Mouse (Mus musculus): ENCODE measurements around the gene Dock4.
"Not testable (repeated sequence)": the region's sequence is repeated elsewhere in the genome, so short reads cannot be mapped to it uniquely, and the experiment has no call there.

Gene Dock4

DNA sequence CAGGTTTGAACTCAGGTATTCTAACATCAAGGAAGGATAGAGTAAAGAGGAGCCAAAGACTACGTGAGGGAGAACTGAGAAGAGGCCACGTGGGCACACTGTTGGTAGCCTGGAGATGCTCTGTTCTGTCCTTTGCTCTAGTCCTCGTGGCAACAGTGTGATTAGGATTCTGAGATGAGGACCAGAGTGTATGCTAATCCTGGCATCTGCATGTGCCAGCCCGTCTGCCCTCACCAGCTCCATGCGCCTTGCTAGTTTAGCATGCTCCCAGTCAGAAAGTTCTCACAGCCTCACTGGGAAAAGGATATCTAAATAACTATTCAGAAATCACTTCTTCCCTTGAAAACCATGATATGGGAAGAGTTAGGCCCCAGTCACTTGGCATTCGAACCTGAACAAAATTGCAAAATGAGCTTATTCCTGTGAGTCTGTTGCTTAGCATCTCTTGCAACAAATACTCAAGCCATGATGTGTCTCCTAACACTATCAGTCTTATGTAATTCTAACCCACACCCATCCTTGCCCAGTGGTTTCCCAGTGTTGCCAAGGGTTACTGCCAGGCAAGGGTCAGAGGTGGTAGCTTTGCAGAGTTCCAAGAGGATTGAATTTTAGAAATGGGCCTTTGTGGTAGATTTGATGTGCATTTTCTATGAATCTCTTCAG, 372.4 kb downstream of the Dock4 start:
- DNase-seq (ENCODE audit: low spot score in 2 of 2): peak in 1 of 2 experiments; percentile 12

DNA sequence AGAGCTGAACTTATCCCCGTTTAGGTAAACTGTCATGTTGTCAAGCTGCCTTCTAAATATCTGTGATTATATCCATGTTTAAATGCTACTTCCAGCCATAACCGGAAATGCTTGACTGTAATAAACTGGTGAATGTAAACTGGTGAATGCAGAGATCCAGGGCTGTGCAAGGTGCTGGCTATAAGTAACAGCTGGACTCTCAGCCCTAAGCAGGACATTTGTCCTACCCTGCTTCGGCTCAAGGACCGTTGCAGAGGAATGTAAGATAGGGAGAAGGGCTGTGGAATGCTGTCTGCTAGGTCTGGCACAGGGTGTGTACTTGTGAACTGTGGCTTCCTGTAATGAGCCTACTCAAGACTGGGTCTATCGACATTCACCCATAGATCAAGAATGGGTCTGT, 377.9 kb downstream of the Dock4 start:
- no peak for DNase-seq (ENCODE audit: low spot score in 2 of 2)

DNA sequence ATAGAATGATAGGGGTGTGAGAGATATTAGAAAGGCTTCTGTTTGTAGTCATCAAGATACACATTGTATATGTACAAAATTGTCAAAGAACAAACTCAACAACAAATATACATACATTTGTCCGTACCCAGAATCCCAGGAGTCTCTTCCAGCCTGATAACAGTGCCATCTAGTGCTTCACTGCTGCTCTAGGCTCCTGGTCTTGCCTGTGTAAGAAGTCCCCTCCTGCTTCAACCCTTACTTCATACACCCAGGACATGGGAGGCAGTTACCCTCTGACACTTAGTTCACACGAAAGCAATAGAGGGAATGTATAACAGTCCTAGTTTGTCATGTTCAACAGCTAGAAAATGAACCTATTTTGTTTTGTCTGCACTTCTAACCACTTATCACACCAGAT, 378.5 kb downstream of the Dock4 start:
- no peak for DNase-seq (ENCODE audit: low spot score in 2 of 2)

DNA sequence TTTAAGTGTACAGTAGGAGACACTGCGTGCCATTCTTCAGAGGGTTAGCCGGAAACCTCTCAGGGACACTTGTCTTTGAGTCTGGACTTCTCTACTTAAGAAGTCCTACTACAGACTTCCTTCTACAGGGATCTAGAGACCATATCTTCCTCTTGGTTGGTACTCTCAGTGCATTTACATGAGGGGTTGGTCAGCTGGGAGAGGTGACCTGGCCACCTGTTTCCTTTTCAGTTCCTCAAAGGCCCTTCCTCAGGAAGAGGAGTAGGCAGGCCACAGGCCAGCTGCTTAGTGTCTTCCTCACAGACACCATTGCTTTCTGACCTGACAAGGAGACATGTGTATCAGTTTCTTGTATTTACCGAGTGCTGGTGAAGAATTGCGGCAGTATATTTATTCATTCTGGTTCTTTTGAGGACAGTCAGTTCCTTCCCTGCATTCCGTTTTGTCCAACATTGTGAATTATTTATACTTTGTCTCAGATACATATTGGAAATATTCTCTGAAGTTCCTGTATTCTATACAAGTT, 380.2 kb downstream of the Dock4 start:
- DNase-seq (ENCODE audit: low spot score in 2 of 2): no peak

DNA sequence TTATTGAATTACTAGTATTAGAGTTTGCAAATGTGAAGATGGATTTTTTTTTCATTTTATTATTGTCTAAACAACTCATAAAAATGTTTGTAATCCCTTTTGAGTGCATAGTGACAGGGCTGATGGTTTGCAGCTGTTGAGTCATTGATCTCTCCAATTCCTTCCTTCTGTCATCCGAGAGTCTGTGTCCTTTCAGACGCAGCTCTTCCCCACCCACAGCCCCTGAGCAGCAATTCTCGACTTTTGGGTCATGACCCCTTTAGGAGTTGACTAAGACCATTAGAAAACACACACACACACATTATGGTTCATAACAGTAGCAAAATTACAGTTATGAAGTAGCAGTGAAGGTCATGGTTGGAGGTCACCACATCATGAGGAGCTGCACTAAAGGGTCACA, 380.7 kb downstream of the Dock4 start:
- no peak for DNase-seq (ENCODE audit: low spot score in 2 of 2)

DNA sequence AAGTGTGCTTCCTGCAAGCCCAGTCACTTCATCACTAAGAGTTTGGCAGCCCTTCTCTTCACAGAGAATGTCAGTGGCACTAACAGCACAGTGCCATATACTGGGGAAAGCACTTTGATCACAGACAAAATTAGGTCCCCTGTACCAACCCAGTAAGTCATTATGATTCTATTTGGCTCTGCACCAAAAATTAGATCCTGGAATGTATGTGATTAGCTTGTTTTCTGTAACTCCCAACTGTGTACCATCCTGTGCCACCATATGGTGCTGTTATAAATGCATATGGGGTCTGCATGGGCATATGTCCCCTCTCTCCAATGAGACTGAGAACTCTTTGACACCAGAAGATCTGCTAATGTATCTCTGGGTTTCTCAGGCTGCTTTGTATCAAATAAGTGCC, 382.3 kb downstream of the Dock4 start:
- DNase-seq (ENCODE audit: low spot score in 2 of 2): no peak

DNA sequence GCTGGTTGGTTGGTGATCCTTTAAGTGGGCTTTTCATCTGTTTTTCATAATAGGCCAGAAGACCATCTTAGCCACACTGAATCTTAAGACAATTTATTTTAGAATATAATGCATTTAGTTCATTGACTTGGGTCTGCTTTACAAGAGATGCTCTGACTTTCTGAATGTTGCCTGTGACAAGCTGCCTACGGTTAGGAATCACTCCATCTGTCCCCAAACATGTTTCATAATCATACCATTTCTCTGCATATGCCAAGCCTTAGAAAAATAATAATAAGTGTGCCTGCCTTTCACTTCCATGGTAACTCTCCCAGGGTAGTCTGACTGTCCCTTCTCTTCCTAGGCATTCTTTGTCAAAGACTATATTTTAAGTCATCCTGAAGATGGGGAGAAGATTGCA, 383.5 kb downstream of the Dock4 start:
- DNase-seq (ENCODE audit: low spot score in 2 of 2): no peak

DNA sequence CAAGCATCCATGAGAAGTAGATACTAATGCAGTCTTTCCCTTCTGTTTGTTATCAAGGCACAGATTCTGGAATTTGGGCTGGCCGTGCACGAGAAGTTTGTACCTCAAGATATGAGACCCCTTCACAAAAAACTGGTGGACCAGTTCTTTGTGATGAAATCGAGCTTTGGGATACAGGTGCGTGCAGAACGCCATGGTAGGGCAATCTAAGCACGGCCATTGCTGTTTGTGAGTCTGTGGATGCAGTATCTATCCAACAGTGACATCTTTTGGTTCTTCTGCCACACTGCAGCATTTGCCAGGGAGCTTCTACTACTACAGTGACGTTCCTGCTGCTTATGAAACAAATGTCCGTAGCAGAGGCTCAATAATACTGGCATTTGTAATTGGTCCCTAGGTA, 386.4 kb downstream of the Dock4 start:
- no peak for DNase-seq (ENCODE audit: low spot score in 2 of 2)

DNA sequence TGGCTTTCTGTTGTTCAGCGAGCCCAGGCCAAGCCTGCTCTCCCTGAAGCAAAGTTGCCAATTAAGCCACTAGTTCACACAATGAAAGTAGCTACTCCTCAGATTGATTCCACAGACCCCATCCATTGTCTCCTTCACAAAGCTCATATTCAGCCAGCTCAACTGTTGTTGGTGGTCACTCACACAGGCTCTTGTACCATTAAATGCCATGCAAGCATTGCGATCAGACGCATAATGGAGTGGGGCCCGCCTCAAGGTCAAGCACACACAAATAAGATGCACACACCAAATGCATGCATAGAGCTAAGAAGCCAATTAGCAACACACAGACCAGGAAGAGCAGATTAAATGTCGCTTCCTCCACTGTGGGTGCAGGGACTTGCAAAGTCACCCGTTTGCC, 391.2 kb downstream of the Dock4 start:
- no peak for DNase-seq (ENCODE audit: low spot score in 2 of 2)

DNA sequence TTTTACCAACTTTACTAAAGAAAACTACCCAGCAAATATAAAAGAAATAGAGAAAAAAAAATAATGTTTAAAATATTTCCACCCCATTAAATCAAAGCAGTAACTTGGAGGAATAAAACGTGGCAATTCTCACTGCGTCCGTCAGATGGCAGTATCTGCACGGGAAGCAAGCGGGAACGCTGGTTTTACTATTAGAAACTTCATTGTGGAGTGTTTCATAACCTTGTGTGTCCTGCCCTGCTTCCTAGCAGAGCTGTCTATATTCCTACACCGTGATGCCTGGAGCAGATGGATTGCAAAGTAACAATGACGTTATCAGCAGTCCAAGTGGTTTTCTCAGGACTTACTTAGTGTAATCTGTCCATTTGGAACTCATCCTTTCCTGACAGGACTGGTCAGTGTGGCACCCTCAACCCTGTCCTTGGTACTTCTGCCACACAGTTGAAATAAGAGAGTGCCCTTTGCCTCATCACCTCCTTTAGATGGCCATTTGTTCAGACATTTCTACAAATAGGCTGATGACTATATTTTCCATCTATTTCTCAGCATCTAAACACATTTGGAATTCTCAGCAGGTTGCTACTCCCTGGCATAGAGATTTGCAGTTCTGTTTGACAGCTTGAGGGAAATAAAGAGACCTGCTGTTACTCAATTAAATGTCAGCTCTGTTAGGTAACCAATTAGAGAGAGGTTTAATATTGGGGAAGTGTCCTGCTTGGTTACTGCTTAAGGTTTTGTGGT, 392.0 kb downstream of the Dock4 start:
- DNase-seq (ENCODE audit: low spot score in 2 of 2): peak; percentile 13 to 42

DNA sequence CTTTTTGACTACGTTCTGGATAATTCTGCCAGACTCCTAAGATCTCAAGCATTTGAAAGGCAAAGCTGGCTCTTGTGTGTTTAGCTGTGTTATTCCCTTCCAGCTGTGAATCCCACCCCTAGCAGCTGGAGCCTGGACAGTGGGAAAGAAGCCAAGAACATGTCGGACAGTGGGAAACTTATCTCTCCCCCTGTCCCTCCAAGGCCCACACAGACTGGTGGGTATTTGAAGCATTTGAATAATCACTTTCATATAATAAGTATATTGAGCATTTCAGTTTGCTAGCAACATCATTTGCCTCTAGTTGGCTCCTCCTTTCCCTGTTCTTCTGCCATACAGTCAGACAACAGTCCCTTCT, 392.6 kb downstream of the Dock4 start:
- no peak for DNase-seq (ENCODE audit: low spot score in 2 of 2)

DNA sequence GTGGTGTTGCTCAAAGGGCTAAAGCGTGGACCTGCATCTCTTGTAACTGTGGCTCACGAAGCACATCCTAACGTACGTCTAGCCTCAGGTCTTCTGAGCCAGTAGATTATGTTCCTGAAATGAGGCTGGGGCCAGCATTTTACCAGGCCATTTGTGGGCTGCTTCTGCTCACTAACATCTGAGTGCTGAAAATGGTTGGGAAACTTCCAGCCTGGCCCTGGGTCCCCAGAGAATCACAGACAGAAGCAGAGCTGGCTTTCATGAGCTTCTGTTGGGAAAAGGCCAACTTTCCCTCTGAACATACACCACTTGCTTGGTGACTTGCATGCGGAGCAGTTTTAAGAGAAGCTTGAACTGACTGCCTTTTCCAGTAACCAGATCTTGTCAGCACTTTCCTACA, 393.2 kb downstream of the Dock4 start:
- DNase-seq (ENCODE audit: low spot score in 2 of 2): peak; percentile 11 to 35

DNA sequence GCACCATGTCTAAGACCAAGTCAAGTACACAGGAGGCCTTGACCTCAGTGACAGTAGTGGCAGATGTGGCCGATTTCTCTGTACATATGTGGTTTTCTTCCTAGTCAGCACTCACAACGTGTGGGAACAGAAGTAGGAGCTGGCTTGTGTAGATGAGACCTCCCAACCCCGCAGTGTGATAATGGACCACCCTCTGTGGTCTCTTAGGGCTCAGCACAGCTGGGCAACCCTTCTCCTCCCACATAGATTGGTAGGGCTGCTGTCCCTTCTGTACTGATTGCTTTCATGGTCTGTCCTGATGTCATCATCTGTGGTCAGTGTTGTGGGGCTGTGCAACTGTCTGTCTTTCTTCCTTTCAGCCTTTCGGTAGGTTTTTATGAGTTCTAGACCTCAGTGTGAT, 394.1 kb downstream of the Dock4 start:
- DNase-seq (ENCODE audit: low spot score in 2 of 2): no peak

DNA sequence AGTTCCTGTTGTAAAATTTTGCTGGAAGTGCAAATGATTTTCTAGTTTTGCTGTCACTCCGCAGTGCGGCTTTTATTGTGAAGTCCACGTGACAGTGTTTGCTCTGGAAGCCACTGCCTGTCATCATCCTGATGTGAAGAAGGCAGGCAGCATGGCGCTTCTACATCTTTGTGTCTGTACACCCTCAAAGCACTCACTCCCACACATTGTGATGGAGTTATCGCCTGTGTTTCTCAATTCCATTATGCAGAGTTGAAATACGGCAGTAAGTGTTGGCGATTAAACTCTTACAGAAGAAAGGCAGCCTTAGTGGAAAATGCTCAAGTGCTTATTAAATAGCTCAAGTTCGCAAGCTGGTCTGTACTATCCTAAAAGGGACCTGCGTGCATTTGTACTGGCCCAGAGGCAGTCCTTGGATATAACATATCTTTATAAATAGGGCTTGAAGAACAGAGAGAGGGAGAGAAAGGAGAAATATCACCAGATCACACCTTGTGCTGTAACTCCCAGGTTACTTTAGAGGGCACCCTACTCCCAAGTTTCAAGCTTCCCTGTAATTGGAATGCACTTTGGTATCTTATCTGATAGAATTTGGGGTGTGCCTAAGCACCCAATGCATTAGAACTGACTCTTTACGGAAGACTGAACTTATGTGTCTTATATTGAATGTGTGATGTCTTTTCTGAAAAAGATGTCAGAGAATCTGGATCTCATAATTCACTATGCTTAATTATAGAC, 396.7 kb downstream of the Dock4 start:
- DNase-seq (ENCODE audit: low spot score in 2 of 2): no peak

DNA sequence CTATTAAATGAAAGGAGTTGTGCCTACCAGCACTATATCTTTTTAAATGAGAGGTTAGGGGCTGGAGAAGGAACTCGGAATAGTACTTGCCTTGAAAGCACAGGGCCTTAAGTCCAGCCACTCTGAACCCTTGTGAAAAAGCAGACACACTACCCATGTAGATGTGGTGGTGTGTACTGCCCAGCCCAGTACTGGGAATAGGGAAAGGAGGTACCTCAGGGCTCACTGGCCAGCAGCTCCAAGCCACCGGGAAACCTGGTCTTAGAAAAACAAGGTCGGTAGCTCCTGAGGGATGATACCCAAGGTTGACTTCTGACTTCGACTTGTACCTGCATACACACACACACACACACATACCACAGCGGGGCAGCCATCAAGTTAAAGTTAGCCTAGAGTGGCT, 397.2 kb downstream of the Dock4 start:
- DNase-seq (ENCODE audit: low spot score in 2 of 2): no peak

DNA sequence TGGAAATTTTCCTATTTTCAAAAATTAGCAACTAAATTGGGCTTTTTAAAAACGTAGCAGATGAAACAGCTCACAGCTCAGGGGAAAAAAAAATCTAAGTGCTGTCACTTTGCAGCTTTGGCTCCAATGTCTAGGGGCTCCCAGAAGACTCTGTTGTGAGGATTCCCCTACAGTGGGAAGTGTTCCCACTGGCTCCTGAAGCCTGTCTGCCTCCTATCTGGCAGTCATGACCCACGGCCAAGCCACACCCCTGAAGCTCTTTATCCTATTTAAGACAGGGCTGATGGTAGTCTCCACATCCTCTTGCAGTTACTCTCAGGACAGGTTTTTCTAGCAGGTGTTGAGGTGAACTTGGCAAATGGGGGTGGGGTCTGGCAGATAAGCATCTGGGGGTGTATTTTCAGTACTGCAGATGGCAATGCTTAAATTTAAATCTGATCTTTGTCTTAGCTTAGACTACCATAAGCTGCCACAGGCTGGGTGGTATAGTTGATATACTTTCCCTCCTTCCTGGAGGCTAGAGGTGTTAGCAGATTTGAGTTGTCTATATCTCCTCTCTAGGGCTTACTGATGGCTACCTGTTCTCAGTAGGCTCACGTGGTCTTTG, 397.8 kb downstream of the Dock4 start:
- no peak for DNase-seq (ENCODE audit: low spot score in 2 of 2)

DNA sequence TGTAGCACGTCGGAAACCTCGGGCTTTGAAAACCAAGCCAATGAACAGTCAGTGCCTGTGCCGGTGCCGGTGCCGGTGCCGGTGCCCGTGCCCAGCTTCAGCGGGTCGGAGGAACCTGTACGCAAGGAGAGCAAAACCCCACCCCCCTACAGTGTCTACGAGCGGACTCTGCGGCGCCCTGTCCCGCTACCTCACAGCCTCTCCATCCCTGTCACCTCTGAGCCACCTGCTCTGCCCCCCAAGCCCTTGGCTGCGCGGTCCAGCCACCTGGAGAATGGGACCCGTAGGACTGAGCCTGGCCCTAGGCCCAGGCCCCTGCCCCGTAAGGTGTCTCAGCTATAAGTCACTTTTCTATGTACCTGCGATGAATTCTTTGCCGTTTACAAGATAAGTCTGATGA, 398.6 kb downstream of the Dock4 start:
- no peak for DNase-seq (ENCODE audit: low spot score in 2 of 2)

DNA sequence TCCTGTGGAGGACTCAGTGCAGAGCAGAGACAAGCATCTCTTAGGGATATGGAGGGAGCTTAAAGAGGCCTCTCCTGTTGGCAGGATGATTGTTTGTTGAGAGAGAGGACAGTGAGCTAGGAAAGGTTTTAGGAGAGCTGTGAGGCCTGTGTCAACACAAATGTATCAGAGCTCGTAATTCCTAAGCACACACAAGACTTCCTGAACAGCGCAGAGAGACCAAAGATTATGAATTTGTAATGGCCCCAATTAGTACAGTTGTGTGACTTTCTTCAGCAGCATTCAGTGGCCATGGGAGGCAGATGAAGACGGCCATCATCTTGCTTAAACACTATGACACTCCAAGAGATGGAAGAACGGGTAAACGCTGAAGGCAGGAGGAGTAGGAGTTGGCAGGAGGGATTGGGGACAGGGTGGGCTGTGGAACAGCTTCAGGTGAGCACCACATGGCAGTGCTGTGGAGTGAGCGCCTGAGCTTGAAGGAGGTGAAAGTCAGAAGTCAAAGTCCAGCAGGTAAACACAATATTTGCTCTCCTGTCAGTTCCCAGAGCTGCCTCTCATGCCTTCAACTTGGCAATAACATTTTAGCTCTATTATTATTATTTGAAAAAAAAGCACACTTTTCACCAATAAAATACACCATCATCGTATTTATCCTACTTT, 409.1 kb downstream of the Dock4 start:
- no peak for DNase-seq (ENCODE audit: low spot score in 2 of 2)

DNA sequence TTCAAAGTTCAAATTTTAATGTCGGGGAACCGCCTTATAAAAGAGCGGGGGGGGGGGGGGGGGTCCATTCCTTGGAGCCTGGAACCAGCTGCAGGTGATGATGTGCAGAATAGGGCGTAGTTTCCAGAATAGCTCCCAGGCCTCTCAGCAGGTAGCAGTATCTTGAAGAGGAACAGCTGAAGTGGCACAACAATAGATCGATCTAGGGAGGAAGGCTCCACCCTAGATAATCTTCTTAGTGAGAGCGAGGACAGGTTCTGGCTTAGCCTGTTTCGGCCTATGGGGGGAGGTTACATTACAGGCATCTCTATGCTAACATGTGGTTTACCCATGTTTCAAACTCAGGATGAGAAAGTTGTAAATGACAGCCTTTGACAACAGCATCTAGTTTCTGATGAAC, 411.7 kb downstream of the Dock4 start:
- no peak for DNase-seq (ENCODE audit: low spot score in 2 of 2)

DNA sequence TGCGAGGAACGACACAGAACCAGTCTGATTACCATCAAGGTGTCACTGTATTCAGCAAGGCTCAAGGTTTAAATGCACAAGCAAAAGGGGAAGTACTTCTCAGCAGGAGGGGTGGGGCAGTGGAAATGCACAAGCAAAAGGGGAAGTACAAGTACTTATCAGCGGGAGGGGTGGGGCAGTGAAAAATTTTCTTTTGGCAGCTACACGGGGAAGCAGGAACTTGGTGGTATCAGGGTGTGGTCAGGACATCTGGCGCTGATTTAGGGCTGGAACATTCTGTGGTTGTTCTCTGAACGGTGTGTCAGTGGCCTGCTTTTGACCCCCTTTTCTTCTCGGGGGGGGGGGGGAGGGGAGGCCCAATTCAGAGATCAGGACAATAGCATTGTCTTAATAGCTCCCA, 413.0 kb downstream of the Dock4 start:
- not testable (repeated sequence) for DNase-seq (ENCODE audit: low spot score in 2 of 2)

DNA sequence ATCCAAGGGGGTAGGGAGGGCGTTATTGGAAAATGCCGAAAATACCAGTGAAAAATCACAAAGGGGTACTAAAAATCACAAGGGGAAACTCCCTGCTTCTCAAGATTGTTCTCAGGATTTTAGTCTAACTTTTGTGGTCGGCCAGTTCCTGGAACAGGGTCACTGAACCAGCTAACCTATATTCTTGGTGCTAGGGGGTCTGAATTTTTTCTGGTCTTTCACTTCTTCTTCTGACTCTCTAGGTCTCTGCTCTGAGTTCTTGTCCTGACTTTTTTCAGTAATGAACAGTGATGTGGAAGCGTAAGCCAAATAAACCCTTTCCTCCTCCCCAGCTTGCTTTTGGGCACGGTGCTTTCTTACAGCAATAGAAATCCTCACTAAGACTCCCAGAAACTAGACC, 424.6 kb downstream of the Dock4 start:
- no peak for DNase-seq (ENCODE audit: low spot score in 2 of 2)

DNA sequence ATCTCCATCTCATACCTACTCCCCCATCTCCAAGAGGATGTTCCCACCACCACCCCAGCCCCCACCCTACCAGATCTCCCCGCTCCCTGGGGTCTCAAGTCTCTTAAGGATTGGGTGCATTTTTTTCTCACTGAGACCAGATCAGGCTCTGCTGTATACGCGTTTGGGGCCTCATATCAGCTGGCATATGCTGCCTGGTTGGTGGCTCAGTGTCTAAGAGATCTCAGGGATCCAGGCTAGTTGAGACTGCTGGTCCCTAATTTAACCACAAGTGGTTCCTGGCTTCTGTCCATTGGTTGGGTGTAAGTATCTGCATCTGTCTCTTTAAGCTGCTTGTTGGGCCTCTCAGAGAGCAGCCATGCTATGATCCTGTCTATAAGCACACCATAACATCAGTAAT, 427.0 kb downstream of the Dock4 start:
- DNase-seq (ENCODE audit: low spot score in 2 of 2): no peak

All from heart, adult 9 months (tissue).